Mouse (Mus musculus): ENCODE measurements around the gene Wwtr1. TPM values are rescaled to one million over a fixed set of nuclear protein-coding genes. Genes with fewer than 3 reads are reported as not detected.

Gene Wwtr1
- polyA plus RNA-seq, 1 experiment from 2014 or later = 11.9 TPM

DNA sequence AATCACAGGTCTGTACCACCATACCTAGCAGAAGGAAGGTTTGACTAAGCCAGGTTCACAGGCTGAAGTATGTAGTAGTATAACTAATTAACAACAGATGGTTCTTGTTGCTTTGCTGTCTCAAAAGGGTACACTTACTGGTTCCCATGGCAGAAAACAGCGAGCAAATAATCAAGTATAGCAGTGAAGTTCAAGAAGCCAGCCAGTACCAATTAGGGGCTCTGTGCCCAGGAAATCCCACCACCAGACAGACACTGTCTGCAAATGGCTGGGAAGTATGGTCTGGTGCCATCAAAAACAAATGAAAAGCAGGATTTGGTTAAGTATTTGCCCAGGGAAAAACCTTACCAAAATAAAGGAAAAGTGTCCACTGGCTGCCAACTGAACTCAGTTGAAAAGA is 44.9 kb downstream of the Wwtr1 start:
- H3K9me3 ChIP-seq = peaks cover 6% of the 10 kb centered on the region; the same call in 1 of the 2 replicates
- H3K27ac ChIP-seq (replicated peaks) = no peak overlapping the region
- no peak for DNase-seq (ENCODE audit: low spot score)
- no peaks in the 10 kb centered on the region for H3K27me3 ChIP-seq (replicated peaks; ENCODE audit: low read depth, poor library complexity, severe bottlenecking)
- no peak overlapping the region for H3K4me3 ChIP-seq
- peaks cover 9% of the 10 kb centered on the region; the same call in 1 of the 2 replicates for H3K36me3 ChIP-seq (replicated peaks)
- 39% methylated on average over 1 of the region's 1 CpGs for WGBS
- peaks cover 21% of the 10 kb centered on the region for H3K4me1 ChIP-seq

GRCm38 (mm10) chr3:57530221-57530620 is 45.5 kb downstream of the Wwtr1 start:
- Histone ChIP-seq H3K9me3 (peaks cover 6% of the 10 kb centered on the region; the same call in 1 of the 2 replicates), H3K4me1 (peaks cover 14% of the 10 kb centered on the region; the same call in 1 of the 2 replicates), H3K27me3 (replicated peaks; ENCODE audit: low read depth, poor library complexity, severe bottlenecking) (no peaks in the 10 kb centered on the region), H3K4me3 (no peak overlapping the region), H3K27ac (replicated peaks) (no peak overlapping the region; the same call in 1 of the 2 replicates), H3K36me3 (replicated peaks) (peaks cover 13% of the 10 kb centered on the region)
- DNase-seq (ENCODE audit: low spot score) = no peak
- WGBS = 94% methylated on average over 4 of the region's 4 CpGs

DNA sequence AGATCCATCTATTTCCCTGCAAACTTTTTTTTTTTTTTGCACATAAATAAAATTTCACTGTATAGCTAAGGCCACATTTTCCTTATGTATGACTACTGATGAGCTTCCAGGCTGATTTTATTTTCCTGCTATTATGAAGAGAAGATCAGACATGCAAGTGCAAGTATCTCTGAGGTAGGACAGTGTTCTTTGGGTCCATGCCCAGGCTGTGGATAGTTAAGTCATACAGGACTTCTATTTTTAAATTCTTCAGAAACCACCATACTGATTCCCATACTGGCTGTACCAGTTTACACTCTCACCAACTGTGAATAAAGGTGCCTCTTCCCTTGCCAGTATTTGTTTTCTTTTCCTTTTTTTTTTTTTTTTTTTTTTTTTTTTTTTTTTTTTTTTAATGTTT is 48.6 kb downstream of the Wwtr1 start:
- Histone ChIP-seq H3K27me3 (replicated peaks; ENCODE audit: low read depth, poor library complexity, severe bottlenecking) (no peaks in the 10 kb centered on the region), H3K4me1 (peaks cover 10% of the 10 kb centered on the region; the same call in 1 of the 2 replicates), H3K27ac (replicated peaks) (no peak overlapping the region), H3K4me3 (no peak overlapping the region), H3K36me3 (replicated peaks) (peaks cover 14% of the 10 kb centered on the region), H3K9me3 (peaks cover 6% of the 10 kb centered on the region; the same call in 1 of the 2 replicates)
- no peak for DNase-seq (ENCODE audit: low spot score)

DNA sequence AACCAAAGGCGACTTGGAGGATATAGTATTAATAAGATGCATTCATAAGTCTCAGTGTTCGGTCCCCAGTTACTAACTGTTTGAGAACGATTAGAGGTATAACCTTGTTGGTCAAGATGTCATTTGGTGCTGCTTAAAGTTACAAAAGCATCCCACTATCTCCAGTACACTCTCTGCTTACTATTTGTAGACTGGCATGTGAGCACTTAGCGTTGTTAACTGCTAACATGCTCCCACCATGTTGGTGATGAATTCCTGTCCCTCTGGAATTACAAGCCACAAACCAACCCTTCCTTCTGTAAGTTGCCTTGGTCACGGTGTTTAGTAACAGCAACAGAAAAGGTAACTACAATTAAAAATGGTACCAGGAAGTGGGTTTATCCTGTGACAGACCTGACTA is 52.6 kb downstream of the Wwtr1 start:
- H3K27me3 ChIP-seq (replicated peaks; ENCODE audit: low read depth, poor library complexity, severe bottlenecking) = no peaks in the 10 kb centered on the region
- peaks cover 6% of the 10 kb centered on the region; the same call in 1 of the 2 replicates for H3K9me3 ChIP-seq
- no peak for DNase-seq (ENCODE audit: low spot score)
- H3K4me3 ChIP-seq = no peak overlapping the region
- peaks cover 13% of the 10 kb centered on the region for H3K36me3 ChIP-seq (replicated peaks)
- no peak overlapping the region for H3K27ac ChIP-seq (replicated peaks)
- 95% methylated on average over 5 of the region's 5 CpGs for WGBS
- H3K4me1 ChIP-seq = no peaks in the 10 kb centered on the region

GRCm38 (mm10) chr3:57521876-57522275 is 53.8 kb downstream of the Wwtr1 start:
- Histone ChIP-seq H3K27ac (replicated peaks) (no peak overlapping the region), H3K36me3 (replicated peaks) (peaks cover 8% of the 10 kb centered on the region; the same call in 1 of the 2 replicates), H3K4me3 (no peak overlapping the region), H3K4me1 (no peaks in the 10 kb centered on the region), H3K27me3 (replicated peaks; ENCODE audit: low read depth, poor library complexity, severe bottlenecking) (no peaks in the 10 kb centered on the region), H3K9me3 (peaks cover 6% of the 10 kb centered on the region; the same call in 1 of the 2 replicates)
- DNase-seq (ENCODE audit: low spot score) = no peak
- WGBS = 82% methylated on average over 4 of the region's 4 CpGs

- Histone ChIP-seq H3K36me3 (replicated peaks) (no peaks in the 10 kb centered on the region), H3K9me3 (no peaks in the 10 kb centered on the region), H3K4me3 (no peak overlapping the region), H3K27ac (replicated peaks) (no peak overlapping the region), H3K27me3 (replicated peaks; ENCODE audit: low read depth, poor library complexity, severe bottlenecking) (no peaks in the 10 kb centered on the region), H3K4me1 (no peaks in the 10 kb centered on the region)
- DNase-seq (ENCODE audit: low spot score) = no peak
- 94% methylated on average over 7 of the region's 7 CpGs for WGBS
Observed at GRCm38 (mm10) chr3:57519995-57520394, 55.7 kb downstream of the Wwtr1 start.

DNA sequence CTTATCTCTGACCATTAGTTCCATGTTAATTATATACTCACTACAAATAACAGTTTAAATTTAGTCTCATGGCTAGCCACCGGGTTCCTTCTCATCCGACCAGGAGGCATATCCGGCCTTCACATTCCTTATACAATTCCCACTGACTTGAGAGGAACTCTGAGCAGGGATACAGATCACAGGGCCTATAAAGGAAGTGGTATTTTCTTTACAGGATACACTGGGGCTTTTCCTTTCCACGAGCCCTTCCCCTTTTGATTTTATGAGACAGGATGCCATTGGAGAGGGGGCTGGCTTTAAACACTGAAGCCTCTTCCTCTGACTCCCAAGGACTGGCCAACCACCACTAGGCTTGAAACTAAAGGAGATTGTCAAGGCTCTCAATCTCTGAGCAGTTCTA is 59.6 kb downstream of the Wwtr1 start:
- Histone ChIP-seq H3K27me3 (replicated peaks; ENCODE audit: low read depth, poor library complexity, severe bottlenecking) (no peaks in the 10 kb centered on the region), H3K27ac (replicated peaks) (no peak overlapping the region), H3K4me3 (no peak overlapping the region), H3K4me1 (peaks cover 7% of the 10 kb centered on the region; the same call in 1 of the 2 replicates), H3K36me3 (replicated peaks) (no peaks in the 10 kb centered on the region), H3K9me3 (no peaks in the 10 kb centered on the region)
- no peak for DNase-seq (ENCODE audit: low spot score)
- WGBS = 79% methylated on average over 4 of the region's 4 CpGs

DNA sequence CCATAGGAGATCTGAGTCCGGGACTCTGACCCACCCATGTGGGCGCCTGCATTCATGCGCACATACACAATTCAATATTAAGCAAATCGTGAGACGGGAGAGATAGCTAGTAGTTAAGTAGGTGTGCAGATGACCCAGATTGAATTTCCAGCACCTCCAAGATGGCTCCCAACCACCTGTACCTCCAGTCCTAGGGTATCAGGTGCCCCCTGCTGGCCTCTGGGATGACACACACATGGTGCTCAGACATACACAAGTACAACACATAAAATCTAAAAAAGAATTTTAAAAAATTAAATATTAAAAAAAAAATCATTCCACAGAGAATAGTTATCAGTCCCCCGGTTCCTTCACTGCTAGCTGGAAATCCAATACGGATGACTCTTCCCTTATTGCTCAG is 60.7 kb downstream of the Wwtr1 start:
- WGBS = 97% methylated on average over 7 of the region's 7 CpGs

GRCm38 (mm10) chr3:57511816-57512586 is 63.7 kb downstream of the Wwtr1 start:
- no peak overlapping the region for H3K4me3 ChIP-seq
- no peak for DNase-seq (ENCODE audit: low spot score)
- H3K9me3 ChIP-seq = no peaks in the 10 kb centered on the region
- 81% methylated on average over 18 of the region's 18 CpGs for WGBS
- no peaks in the 10 kb centered on the region for H3K27me3 ChIP-seq (replicated peaks; ENCODE audit: low read depth, poor library complexity, severe bottlenecking)
- H3K27ac ChIP-seq (replicated peaks) = no peak overlapping the region
- H3K4me1 ChIP-seq = peaks cover 7% of the 10 kb centered on the region; the same call in 1 of the 2 replicates
- H3K36me3 ChIP-seq (replicated peaks) = no peaks in the 10 kb centered on the region

More for the DNA sequence above, 60.7 kb downstream of the Wwtr1 start:
- Histone ChIP-seq H3K36me3 (replicated peaks) (no peaks in the 10 kb centered on the region), H3K27me3 (replicated peaks; ENCODE audit: low read depth, poor library complexity, severe bottlenecking) (no peaks in the 10 kb centered on the region), H3K9me3 (no peaks in the 10 kb centered on the region), H3K4me1 (peaks cover 7% of the 10 kb centered on the region; the same call in 1 of the 2 replicates), H3K27ac (replicated peaks) (no peak overlapping the region), H3K4me3 (no peak overlapping the region)
- no peak for DNase-seq (ENCODE audit: low spot score)

GRCm38 (mm10) chr3:57509945-57510675 is 65.6 kb downstream of the Wwtr1 start:
- Histone ChIP-seq H3K27ac (replicated peaks) (no peak overlapping the region), H3K27me3 (replicated peaks; ENCODE audit: low read depth, poor library complexity, severe bottlenecking) (no peaks in the 10 kb centered on the region), H3K9me3 (no peaks in the 10 kb centered on the region), H3K36me3 (replicated peaks) (no peaks in the 10 kb centered on the region), H3K4me3 (no peak overlapping the region), H3K4me1 (peaks cover 9% of the 10 kb centered on the region; the same call in 1 of the 2 replicates)
- WGBS = 93% methylated on average over 7 of the region's 7 CpGs
- no peak for DNase-seq (ENCODE audit: low spot score)

DNA sequence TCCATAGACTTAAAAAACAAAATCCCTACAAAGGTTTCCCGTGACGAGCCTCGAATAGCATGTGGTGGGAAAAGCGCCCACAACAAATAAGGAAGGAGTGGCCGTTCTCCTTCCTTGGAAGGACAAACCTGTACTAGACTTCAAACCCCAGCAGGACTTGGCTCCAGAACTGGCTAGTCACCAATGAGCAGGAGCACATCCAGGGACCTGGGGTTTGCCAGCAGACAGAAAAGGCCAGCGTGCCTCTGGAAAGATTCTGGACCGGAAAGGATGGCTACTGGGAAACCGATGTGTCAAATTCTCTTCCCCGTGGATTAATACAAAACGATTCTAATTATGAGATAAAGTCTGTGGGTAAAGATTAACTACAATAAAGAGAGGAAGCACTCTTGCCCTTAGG is 69.7 kb downstream of the Wwtr1 start:
- DNase-seq (ENCODE audit: low spot score) = no peak
- Histone ChIP-seq H3K4me3 (no peak overlapping the region), H3K27me3 (replicated peaks; ENCODE audit: low read depth, poor library complexity, severe bottlenecking) (no peaks in the 10 kb centered on the region), H3K27ac (replicated peaks) (no peak overlapping the region), H3K4me1 (peaks cover 17% of the 10 kb centered on the region), H3K9me3 (no peaks in the 10 kb centered on the region), H3K36me3 (replicated peaks) (0 out of 2 replicates have a peak, but pooled peaks cover 4% of the 10 kb centered on the region)
- WGBS = 89% methylated on average over 10 of the region's 10 CpGs

DNA sequence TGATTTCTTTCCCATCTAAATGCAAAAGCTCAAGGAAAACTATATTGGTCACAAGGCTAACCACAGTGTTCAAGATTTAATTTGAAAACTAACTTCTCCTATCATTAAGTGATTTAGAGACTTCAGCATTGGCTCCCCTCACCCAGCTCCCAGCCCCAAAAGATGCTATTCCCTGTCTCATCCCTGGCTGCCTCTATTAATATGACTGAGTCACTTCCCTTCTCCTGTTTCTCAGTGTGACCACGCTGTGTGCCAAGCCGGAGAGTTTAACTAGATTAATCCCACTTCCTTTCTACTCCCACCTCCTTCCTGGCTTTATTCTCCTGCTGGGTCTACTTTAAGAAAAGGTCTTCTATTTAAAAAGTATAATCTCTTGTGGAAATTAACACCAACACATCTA is 71.0 kb downstream of the Wwtr1 start:
- H3K9me3 ChIP-seq = no peaks in the 10 kb centered on the region
- no peaks in the 10 kb centered on the region for H3K27me3 ChIP-seq (replicated peaks; ENCODE audit: low read depth, poor library complexity, severe bottlenecking)
- H3K4me3 ChIP-seq = no peak overlapping the region
- WGBS = 52% methylated on average over 2 of the region's 2 CpGs
- no peak for DNase-seq (ENCODE audit: low spot score)
- H3K27ac ChIP-seq (replicated peaks) = no peak overlapping the region
- peaks cover 17% of the 10 kb centered on the region for H3K4me1 ChIP-seq
- H3K36me3 ChIP-seq (replicated peaks) = 0 out of 2 replicates have a peak, but pooled peaks cover 9% of the 10 kb centered on the region
